Mouse (Mus musculus) leukemia stem cell, adult 10-12 weeks (primary cell): ENCODE data around the gene Kxd1. TPM values are rescaled to one million over a fixed set of nuclear protein-coding genes. Genes with fewer than 3 reads are reported as not detected.

ENCODE experiments used
- polyA plus RNA-seq: library from polyadenylated mRNA; stranded (reverse); fragments of >175 nt; gene quantifications from 2 replicates; pipeline ENCODE4 v1.2.3, GENCODE M21; 2012; ENCODE audit warnings: low replicate concordance

Kxd1 gene
- 30.5 and 31.3 TPM in 2 replicates for polyA plus RNA-seq

GRCm38 (mm10) chr8:70527512-70528181, at the start of gene Kxd1, which contains the start of gene Fkbp8:
Gene Kxd1, minus strand, starts transcription at chr8:70527956.
Gene Fkbp8, plus strand, starts transcription at chr8:70527724.

GRCm38 (mm10) chr8:70539077-70539813, 11.5 kb upstream of the Kxd1 start, which contains the start of gene Ell:
Gene Ell, plus strand, starts transcription at chr8:70539457.

GRCm38 (mm10) chr8:70510228-70510915, 17.4 kb downstream of the Kxd1 start, which contains the start of gene Uba52:
Gene Uba52, minus strand, starts transcription at chr8:70510801.

GRCm38 (mm10) chr8:70506328-70507026, 21.3 kb downstream of the Kxd1 start, which contains the start of gene Rex1bd:
Gene Rex1bd, minus strand, starts transcription at chr8:70506752.

GRCm38 (mm10) chr8:70492664-70493640, 34.8 kb downstream of the Kxd1 start, which contains the start of gene Crlf1:
Gene Crlf1, plus strand, starts transcription at chr8:70493158.

GRCm38 (mm10) chr8:70486941-70487520, 40.7 kb downstream of the Kxd1 start, which contains the start of gene Tmem59l:
Gene Tmem59l, minus strand, starts transcription at chr8:70487358.

GRCm38 (mm10) chr8:70476333-70477268, 51.2 kb downstream of the Kxd1 start, which contains the start of gene Klhl26:
Gene Klhl26, minus strand, starts transcription at chr8:70476968.

Other genes starting within 250 kb of the Kxd1 start
- 10.6 and 12.3 TPM in 2 replicates for gene Homer3, start 245.1 kb downstream of the Kxd1 start, polyA plus RNA-seq
- gene Ddx49, start 225.5 kb downstream of the Kxd1 start, polyA plus RNA-seq = 40.0 and 63.8 TPM in 2 replicates
- gene Cope, start 225.4 kb downstream of the Kxd1 start, polyA plus RNA-seq = 154 and 182 TPM in 2 replicates
- gene Cers1, start 212.2 kb downstream of the Kxd1 start, polyA plus RNA-seq = 0.18 and 0.51 TPM in 2 replicates
- 0.46 and 0.52 TPM in 2 replicates for gene Gdf1, start 198.1 kb downstream of the Kxd1 start, polyA plus RNA-seq
- 154 and 179 TPM in 2 replicates for gene Upf1, start 174.7 kb downstream of the Kxd1 start, polyA plus RNA-seq
- not detected in 2 replicates for gene Comp, start 154.4 kb downstream of the Kxd1 start, polyA plus RNA-seq
- gene Crtc1, start 88.4 kb downstream of the Kxd1 start, polyA plus RNA-seq = 25.6 and 26.0 TPM in 2 replicates
- 4.6 and 9.6 TPM in 2 replicates for gene Klhl26, start 51.0 kb downstream of the Kxd1 start, polyA plus RNA-seq
- gene Tmem59l, start 40.6 kb downstream of the Kxd1 start, polyA plus RNA-seq = not detected in 2 replicates
- 3.6 and 4.1 TPM in 2 replicates for gene Crlf1, start 34.8 kb downstream of the Kxd1 start, polyA plus RNA-seq
- 130 and 308 TPM in 2 replicates for gene Rex1bd, start 21.2 kb downstream of the Kxd1 start, polyA plus RNA-seq
- 338 and 558 TPM in 2 replicates for gene Uba52, start 17.2 kb downstream of the Kxd1 start, polyA plus RNA-seq
- 1,600 and 2,800 TPM in 2 replicates for gene Fkbp8, start 232 bp downstream of the Kxd1 start, polyA plus RNA-seq
- 42.1 and 42.5 TPM in 2 replicates for gene Ell, start 11.5 kb upstream of the Kxd1 start, polyA plus RNA-seq
- 253 and 312 TPM in 2 replicates for gene Isyna1, start 66.4 kb upstream of the Kxd1 start, polyA plus RNA-seq
- gene Ssbp4, start 80.9 kb upstream of the Kxd1 start, polyA plus RNA-seq = 1,745 and 3,628 TPM in 2 replicates
- gene Lrrc25, start 88.2 kb upstream of the Kxd1 start, polyA plus RNA-seq = 12.7 and 15.0 TPM in 2 replicates
- 8.6 and 17.1 TPM in 2 replicates for gene Gdf15, start 104.5 kb upstream of the Kxd1 start, polyA plus RNA-seq
- 3.0 and 4.7 TPM in 2 replicates for gene Pgpep1, start 132.4 kb upstream of the Kxd1 start, polyA plus RNA-seq
- gene Lsm4, start 145.3 kb upstream of the Kxd1 start, polyA plus RNA-seq = 259 and 742 TPM in 2 replicates
- 585 and 1,357 TPM in 2 replicates for gene Jund, start 171.0 kb upstream of the Kxd1 start, polyA plus RNA-seq
- gene Iqcn, start 175.5 kb upstream of the Kxd1 start, polyA plus RNA-seq = not detected in 2 replicates
- not detected in 2 replicates for gene Gm3336, start 190.6 kb upstream of the Kxd1 start, polyA plus RNA-seq
- gene Pde4c, start 195.8 kb upstream of the Kxd1 start, polyA plus RNA-seq = 0.76 and 0.99 TPM in 2 replicates
- 20.7 and 31.8 TPM in 2 replicates for gene Rab3a, start 226.7 kb upstream of the Kxd1 start, polyA plus RNA-seq
- 124 and 154 TPM in 2 replicates for gene Mpv17l2, start 233.0 kb upstream of the Kxd1 start, polyA plus RNA-seq
- 120 and 128 TPM in 2 replicates for gene Pik3r2, start 248.8 kb upstream of the Kxd1 start, polyA plus RNA-seq